10 mouse cellular contexts compared by ENCODE assay signal in genomic region chr7:101062246-101062645, GRCm38 (mm10). TPM values are rescaled to one million over a fixed set of nuclear protein-coding genes. Genes with fewer than 3 reads are reported as not detected.
DNase-seq lines count a peak whose midpoint lies in the region; ATAC-seq and TF ChIP-seq lines count a peak whose summit lies in the region.
"Had no signal": no experiment of that assay in that cellular context is flagged by ENCODE, and none has a peak within 500 bp of the region (broad histone marks: within the 10 kb centered on the region; RNA-seq: fewer than 3 reads in every experiment).

No protein-coding gene starts in this region.

- 0 out of 2 replicates have a peak, but pooled peaks cover 5% of the 10 kb centered on the region for H3K4me1 ChIP-seq in forebrain, embryonic 13.5 days
- peaks cover 5% of the 10 kb centered on the region; the same call in 1 of the 2 replicates for H3K4me1 ChIP-seq in forebrain, embryonic 12.5 days
- H3K4me1 ChIP-seq in ES-Bruce4 (ENCODE audit: control insufficient read depth, insufficient read depth, low read length), result no peaks in the 10 kb centered on the region
- peaks cover 28% of the 10 kb centered on the region; the same call in 1 of the 2 replicates for H3K4me1 ChIP-seq in liver, embryonic 12.5 days

- no peak for TF ChIP-seq POLR2A in ES-Bruce4 (IDR thresholded peaks at IDR 0.05; ENCODE audit: insufficient read depth, low read length)

- H3K27me3 ChIP-seq in forebrain, embryonic 13.5 days, result no peaks in the 10 kb centered on the region
- H3K27me3 ChIP-seq in forebrain, embryonic 12.5 days, result 0 out of 2 replicates have a peak, but pooled peaks cover 4% of the 10 kb centered on the region
- H3K27me3 ChIP-seq in ES-Bruce4 (ENCODE audit: control insufficient read depth, insufficient read depth, low read length, poor library complexity, severe bottlenecking), result no peaks in the 10 kb centered on the region
- H3K27me3 ChIP-seq in liver, embryonic 12.5 days (replicated peaks), result 0 out of 2 replicates have a peak, but pooled peaks cover 4% of the 10 kb centered on the region
- H3K27me3 ChIP-seq: megakaryocyte, embryonic 14.5 days; stomach, embryonic 15.5 days had no signal

- 0 out of 2 replicates have a peak, but pooled peaks have one; percentile 13 for ATAC-seq in forebrain, embryonic 13.5 days
- no peak for ATAC-seq in forebrain, embryonic 12.5 days (ENCODE audit: low FRiP score)
- ATAC-seq in liver, embryonic 12.5 days, result no peak

- H3K4me2 ChIP-seq in forebrain, embryonic 13.5 days, result no peak overlapping the region
- H3K4me2 ChIP-seq in forebrain, embryonic 12.5 days, result no peak overlapping the region
- no peak overlapping the region for H3K4me2 ChIP-seq in liver, embryonic 12.5 days

- no peak for TF ChIP-seq EP300 in ES-Bruce4 (IDR thresholded peaks at IDR 0.05; ENCODE audit: insufficient read depth, low read depth, low read length)

- WGBS in forebrain, embryonic 13.5 days, result 86% methylated on average over 6 of the region's 6 CpGs
- WGBS in forebrain, embryonic 12.5 days, result 81% methylated on average over 6 of the region's 6 CpGs
- 78% methylated on average over 6 of the region's 6 CpGs for WGBS in liver, embryonic 12.5 days (ENCODE audit: insufficient replicate concordance)

- no peak overlapping the region for H3K4me3 ChIP-seq in forebrain, embryonic 13.5 days
- H3K4me3 ChIP-seq in forebrain, embryonic 12.5 days (replicated peaks), result no peak overlapping the region
- H3K4me3 ChIP-seq in ES-Bruce4 (ENCODE audit: low read depth, low read length), result no peak overlapping the region
- H3K4me3 ChIP-seq in liver, embryonic 12.5 days, result no peak overlapping the region
- H3K4me3 ChIP-seq: stomach, embryonic 15.5 days had no signal

- H3K27ac ChIP-seq in forebrain, embryonic 13.5 days, result no peak overlapping the region
- H3K27ac ChIP-seq in forebrain, embryonic 12.5 days, result no peak overlapping the region
- H3K27ac ChIP-seq in ES-Bruce4 (ENCODE audit: insufficient read depth, low read length), result no peak overlapping the region
- no peak overlapping the region for H3K27ac ChIP-seq in liver, embryonic 12.5 days
- H3K27ac ChIP-seq: stomach, embryonic 15.5 days had no signal

- TF ChIP-seq CTCF in ES-Bruce4 (IDR thresholded peaks at IDR 0.05; ENCODE audit: low read depth, low read length), result no peak

- H3K9ac ChIP-seq in forebrain, embryonic 13.5 days, result no peak overlapping the region
- H3K9ac ChIP-seq in forebrain, embryonic 12.5 days, result no peak overlapping the region
- 0 out of 2 replicates have a peak overlapping the region, but pooled peaks have one; percentile 13 for H3K9ac ChIP-seq in ES-Bruce4 (ENCODE audit: low read depth, poor library complexity, severe bottlenecking)
- no peak overlapping the region for H3K9ac ChIP-seq in liver, embryonic 12.5 days
- H3K9ac ChIP-seq: stomach, embryonic 15.5 days had no signal

- DNase-seq in frontal cortex, postnatal 25 days (ENCODE audit: low spot score in 2 of 2), result peak; percentile 9 to 20
- peak; percentile 33 to 64 for DNase-seq in layer of hippocampus, postnatal 36 days
- DNase-seq in kidney, postnatal 36 days, result no peak
- no peak for DNase-seq in urinary bladder, postnatal 25 days (ENCODE audit: low spot score)

- no peaks in the 10 kb centered on the region for H3K9me3 ChIP-seq in forebrain, embryonic 13.5 days (replicated peaks)
- no peaks in the 10 kb centered on the region for H3K9me3 ChIP-seq in forebrain, embryonic 12.5 days
- H3K9me3 ChIP-seq in ES-Bruce4 (replicated peaks; ENCODE audit: control insufficient read depth, insufficient read depth, low read length, poor library complexity, severe bottlenecking), result no peaks in the 10 kb centered on the region
- H3K9me3 ChIP-seq in liver, embryonic 12.5 days (replicated peaks), result no peaks in the 10 kb centered on the region
- H3K9me3 ChIP-seq: megakaryocyte, embryonic 14.5 days; stomach, embryonic 15.5 days had no signal

- H3K36me3 ChIP-seq in forebrain, embryonic 13.5 days (ENCODE audit: poor library complexity, severe bottlenecking), result no peaks in the 10 kb centered on the region
- H3K36me3 ChIP-seq in forebrain, embryonic 12.5 days (replicated peaks), result no peaks in the 10 kb centered on the region
- no peaks in the 10 kb centered on the region for H3K36me3 ChIP-seq in ES-Bruce4 (ENCODE audit: control insufficient read depth, insufficient read depth, low read length, poor library complexity, severe bottlenecking)
- no peaks in the 10 kb centered on the region for H3K36me3 ChIP-seq in liver, embryonic 12.5 days
- H3K36me3 ChIP-seq: stomach, embryonic 15.5 days had no signal

RNA-seq across cellular contexts. Expression of gene Fchsd2, which starts 30.4 kb away (rescaled TPM):
- 33.1 and 33.3 TPM in 2 replicates for polyA plus RNA-seq in forebrain, embryonic 13.5 days (2015; fragmentation: Nextera tagmentation; extraction: Ambion mirVana)
- 34.0 and 37.5 TPM in 2 replicates for polyA plus RNA-seq in forebrain, embryonic 12.5 days (2016; fragmentation: Nextera tagmentation; extraction: Ambion mirVana)
- 24.3 and 24.9 TPM in 2 replicates for polyA plus RNA-seq in ES-Bruce4 (2011; ENCODE audit: insufficient read depth, insufficient read length, low read depth, missing spikeins)
- total RNA-seq in layer of hippocampus, postnatal 36 days (2021), result 10 to 100 TPM; 39.2 to 40.5 TPM
- 8.0 and 8.8 TPM in 2 replicates for polyA plus RNA-seq in liver, embryonic 12.5 days (2016; fragmentation: Nextera tagmentation; extraction: Ambion mirVana)

RNA-seq across cellular contexts. Expression of gene P2ry2, which starts 49.6 kb away (rescaled TPM):
- 0.24 TPM in 1 of 2 replicates, not detected in the other for polyA plus RNA-seq in forebrain, embryonic 13.5 days (2015; fragmentation: Nextera tagmentation; extraction: Ambion mirVana)
- 0.12 and 0.15 TPM in 2 replicates for polyA plus RNA-seq in forebrain, embryonic 12.5 days (2016; fragmentation: Nextera tagmentation; extraction: Ambion mirVana)
- 0.96 and 1.4 TPM in 2 replicates for polyA plus RNA-seq in ES-Bruce4 (2011; ENCODE audit: insufficient read depth, insufficient read length, low read depth, missing spikeins)
- total RNA-seq in layer of hippocampus, postnatal 36 days (2021), result under 1 TPM; 0.66 to 0.97 TPM
- 1.2 TPM in 2 replicates for polyA plus RNA-seq in liver, embryonic 12.5 days (2016; fragmentation: Nextera tagmentation; extraction: Ambion mirVana)

Comparison
In these comparisons a context has a peak if more than half of its experiments do, and no peak if none do; other contexts are left out.
1. DNase-seq: peak in frontal cortex, postnatal 25 days (2 of 2) and layer of hippocampus, postnatal 36 days (2 of 2); none in kidney, postnatal 36 days (0 of 2) and urinary bladder, postnatal 25 days (single experiment).